Mouse (Mus musculus): ENCODE results near the gene Tmem132b. TPM values are rescaled to one million over a fixed set of nuclear protein-coding genes. Genes with fewer than 3 reads are reported as not detected.

Tmem132b gene
- polyA plus RNA-seq, 1 experiment from 2014 or later, result 0.67 TPM

DNA sequence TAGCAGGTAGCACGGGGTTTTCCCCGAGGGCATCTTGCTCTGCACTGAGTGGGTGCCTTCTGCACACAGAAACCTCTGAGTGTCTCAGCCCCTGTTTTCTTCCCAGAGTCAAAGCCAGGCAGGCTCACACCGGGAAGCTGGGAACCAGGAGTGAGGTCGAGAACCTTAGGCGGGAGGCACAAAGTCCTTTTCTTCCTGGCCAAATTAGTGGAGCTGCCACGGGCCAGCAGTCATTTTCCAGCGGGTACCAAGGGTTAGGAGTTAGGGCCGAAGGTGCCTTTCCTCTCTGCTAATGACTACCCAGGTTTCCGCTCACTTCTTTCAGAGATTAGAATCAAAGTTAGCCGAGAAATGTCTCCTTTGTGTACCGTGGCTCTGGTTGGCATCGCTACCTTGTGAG is 75.6 kb downstream of the Tmem132b start:
- no peak for DNase-seq (ENCODE audit: low spot score)
- 80% methylated on average over 12 of the region's 12 CpGs for WGBS
- no peak overlapping the region for H3K4me3 ChIP-seq (ENCODE audit: low read depth, low read length)

DNA sequence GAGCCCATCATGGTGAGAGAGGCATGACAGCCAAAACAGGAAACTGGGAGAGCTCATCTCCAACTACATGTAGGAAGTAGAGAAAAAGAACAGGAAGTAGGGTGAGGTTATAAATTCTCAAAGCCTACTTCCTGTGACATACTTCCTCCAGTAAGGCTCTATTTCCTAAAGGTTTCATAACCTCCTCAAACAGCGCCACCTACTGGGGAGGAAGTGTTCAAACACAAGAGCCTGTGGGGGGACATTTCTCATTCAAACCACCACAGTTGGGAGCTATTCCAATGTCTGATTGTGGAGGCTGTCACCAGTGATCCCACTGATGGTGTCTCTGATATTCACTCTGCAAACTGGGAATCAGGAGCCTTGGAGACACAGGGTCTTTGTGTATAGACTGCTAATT is 78.4 kb downstream of the Tmem132b start:
- ATAC-seq (replicated peaks; ENCODE audit: low FRiP score) (no peak), DNase-seq (ENCODE audit: low spot score) (no peak)
- no peak overlapping the region for H3K27ac ChIP-seq (ENCODE audit: low read depth, low read length)

More for the DNA sequence above, 75.6 kb downstream of the Tmem132b start:
- Histone ChIP-seq H3K4me2 (ENCODE audit: low read depth, low read length, severe bottlenecking) (no peak overlapping the region), H3K27ac (ENCODE audit: low read depth, low read length) (no peak overlapping the region), H3K4me1 (replicated peaks; ENCODE audit: control insufficient read depth, insufficient read depth, low read length) (no peaks in the 10 kb centered on the region), H3K9ac (ENCODE audit: low read length) (no peak overlapping the region), H3K9me3 (ENCODE audit: control insufficient read depth, low read length) (no peaks in the 10 kb centered on the region), H3K36me3 (ENCODE audit: control insufficient read depth, insufficient read depth, low read length) (no peaks in the 10 kb centered on the region), H3K27me3 (ENCODE audit: control insufficient read depth, insufficient read depth, low read length) (no peaks in the 10 kb centered on the region)
- no peak for ATAC-seq (replicated peaks; ENCODE audit: low FRiP score)

DNA sequence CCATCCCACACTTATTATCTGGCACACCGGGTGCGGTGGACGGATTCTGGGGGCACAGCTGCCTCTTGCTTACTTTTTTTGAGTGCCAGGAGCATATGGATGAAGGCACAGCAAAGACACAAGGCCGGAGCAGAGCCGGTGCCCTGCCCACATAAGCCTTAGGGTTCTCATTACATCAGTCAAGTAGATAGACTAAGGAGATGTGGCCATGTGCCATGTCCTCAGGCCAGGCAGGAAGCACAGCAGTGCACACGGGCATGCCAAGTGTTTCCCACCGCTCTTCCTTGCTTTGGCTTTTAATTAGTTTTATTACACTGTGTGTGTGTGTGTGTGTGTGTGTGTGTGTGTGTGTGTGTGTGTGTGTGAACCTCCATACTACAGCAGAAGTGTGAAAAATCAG is 80.9 kb downstream of the Tmem132b start:
- no peak for ATAC-seq (replicated peaks; ENCODE audit: low FRiP score)
- WGBS, result 92% methylated on average over 7 of the region's 7 CpGs

More for the DNA sequence above, 78.4 kb downstream of the Tmem132b start:
- no peaks in the 10 kb centered on the region for H3K36me3 ChIP-seq (ENCODE audit: control insufficient read depth, insufficient read depth, low read length)
- H3K4me2 ChIP-seq (ENCODE audit: low read depth, low read length, severe bottlenecking), result no peak overlapping the region
- H3K4me1 ChIP-seq (replicated peaks; ENCODE audit: control insufficient read depth, insufficient read depth, low read length), result no peaks in the 10 kb centered on the region
- no peak overlapping the region for H3K4me3 ChIP-seq (ENCODE audit: low read depth, low read length)
- no peak overlapping the region for H3K9ac ChIP-seq (ENCODE audit: low read length)
- H3K9me3 ChIP-seq (ENCODE audit: control insufficient read depth, low read length), result no peaks in the 10 kb centered on the region; the same call in 1 of the 2 replicates
- WGBS, result 71% methylated on average over 1 of the region's 1 CpGs
- no peaks in the 10 kb centered on the region for H3K27me3 ChIP-seq (ENCODE audit: control insufficient read depth, insufficient read depth, low read length)

DNA sequence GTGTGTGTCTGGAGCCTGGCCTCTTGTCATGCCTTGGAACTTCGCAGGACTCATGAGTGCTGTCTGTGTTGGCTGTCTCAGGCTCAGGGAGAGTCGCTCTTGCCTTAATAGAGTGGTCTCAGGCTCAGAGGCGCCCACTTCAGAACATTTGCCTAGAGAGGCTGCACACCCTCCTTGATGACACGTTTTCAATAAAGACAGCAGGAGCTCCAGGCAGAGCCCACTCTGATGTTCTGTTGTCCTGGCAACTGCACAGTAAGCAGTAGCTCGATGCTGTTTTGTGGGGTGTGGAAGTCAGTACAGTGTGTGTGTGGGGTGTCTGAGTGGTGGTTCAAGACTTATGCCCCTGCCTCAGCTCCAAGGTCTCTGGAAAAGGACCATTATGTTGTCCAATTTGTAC is 81.6 kb downstream of the Tmem132b start:
- Histone ChIP-seq H3K27ac (ENCODE audit: low read depth, low read length) (no peak overlapping the region), H3K4me2 (ENCODE audit: low read depth, low read length, severe bottlenecking) (no peak overlapping the region), H3K9me3 (ENCODE audit: control insufficient read depth, low read length) (no peaks in the 10 kb centered on the region; the same call in 1 of the 2 replicates), H3K4me3 (ENCODE audit: low read depth, low read length) (no peak overlapping the region), H3K4me1 (replicated peaks; ENCODE audit: control insufficient read depth, insufficient read depth, low read length) (no peaks in the 10 kb centered on the region), H3K9ac (ENCODE audit: low read length) (no peak overlapping the region), H3K27me3 (ENCODE audit: control insufficient read depth, insufficient read depth, low read length) (no peaks in the 10 kb centered on the region), H3K36me3 (ENCODE audit: control insufficient read depth, insufficient read depth, low read length) (no peaks in the 10 kb centered on the region)
- no peak for ATAC-seq (replicated peaks; ENCODE audit: low FRiP score)
- no peak for DNase-seq (ENCODE audit: low spot score)
- 84% methylated on average over 5 of the region's 5 CpGs for WGBS

More for the DNA sequence above, 80.9 kb downstream of the Tmem132b start:
- no peak overlapping the region for H3K4me2 ChIP-seq (ENCODE audit: low read depth, low read length, severe bottlenecking)
- no peaks in the 10 kb centered on the region for H3K36me3 ChIP-seq (ENCODE audit: control insufficient read depth, insufficient read depth, low read length)
- no peaks in the 10 kb centered on the region for H3K27me3 ChIP-seq (ENCODE audit: control insufficient read depth, insufficient read depth, low read length)
- H3K4me1 ChIP-seq (replicated peaks; ENCODE audit: control insufficient read depth, insufficient read depth, low read length), result no peaks in the 10 kb centered on the region
- no peak overlapping the region for H3K9ac ChIP-seq (ENCODE audit: low read length)
- no peaks in the 10 kb centered on the region; the same call in 1 of the 2 replicates for H3K9me3 ChIP-seq (ENCODE audit: control insufficient read depth, low read length)
- DNase-seq (ENCODE audit: low spot score), result no peak
- no peak overlapping the region for H3K4me3 ChIP-seq (ENCODE audit: low read depth, low read length)
- H3K27ac ChIP-seq (ENCODE audit: low read depth, low read length), result no peak overlapping the region

DNA sequence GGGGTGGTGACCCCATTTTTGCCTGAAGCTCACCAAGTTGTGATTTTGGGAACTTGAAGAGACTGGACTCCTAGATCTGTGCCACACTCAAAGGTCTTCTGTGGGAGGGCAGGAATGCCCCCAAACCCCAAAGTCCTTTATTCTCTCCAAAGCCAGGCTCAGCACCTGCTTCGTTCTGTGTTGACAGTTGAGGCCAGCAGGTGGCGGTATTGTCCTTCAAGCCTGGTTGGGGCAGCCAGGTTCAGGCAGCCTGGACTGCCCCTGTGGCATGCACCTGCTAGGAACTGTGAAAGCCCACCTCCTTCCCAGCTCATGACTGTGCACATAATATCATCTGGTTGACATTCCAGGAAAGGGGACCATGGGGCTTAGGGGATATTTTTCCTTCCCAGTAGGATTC is 82.8 kb downstream of the Tmem132b start:
- H3K27me3 ChIP-seq (ENCODE audit: control insufficient read depth, insufficient read depth, low read length), result no peaks in the 10 kb centered on the region
- no peak overlapping the region for H3K4me3 ChIP-seq (ENCODE audit: low read depth, low read length)
- H3K36me3 ChIP-seq (ENCODE audit: control insufficient read depth, insufficient read depth, low read length), result no peaks in the 10 kb centered on the region
- WGBS, result 47% methylated on average over 2 of the region's 2 CpGs
- peak; percentile 73 for DNase-seq (ENCODE audit: low spot score)
- no peak overlapping the region for H3K4me2 ChIP-seq (ENCODE audit: low read depth, low read length, severe bottlenecking)
- no peak for ATAC-seq (replicated peaks; ENCODE audit: low FRiP score)
- H3K9me3 ChIP-seq (ENCODE audit: control insufficient read depth, low read length), result no peaks in the 10 kb centered on the region; the same call in 1 of the 2 replicates
- no peaks in the 10 kb centered on the region for H3K4me1 ChIP-seq (replicated peaks; ENCODE audit: control insufficient read depth, insufficient read depth, low read length)
- H3K27ac ChIP-seq (ENCODE audit: low read depth, low read length), result no peak overlapping the region
- H3K9ac ChIP-seq (ENCODE audit: low read length), result no peak overlapping the region

DNA sequence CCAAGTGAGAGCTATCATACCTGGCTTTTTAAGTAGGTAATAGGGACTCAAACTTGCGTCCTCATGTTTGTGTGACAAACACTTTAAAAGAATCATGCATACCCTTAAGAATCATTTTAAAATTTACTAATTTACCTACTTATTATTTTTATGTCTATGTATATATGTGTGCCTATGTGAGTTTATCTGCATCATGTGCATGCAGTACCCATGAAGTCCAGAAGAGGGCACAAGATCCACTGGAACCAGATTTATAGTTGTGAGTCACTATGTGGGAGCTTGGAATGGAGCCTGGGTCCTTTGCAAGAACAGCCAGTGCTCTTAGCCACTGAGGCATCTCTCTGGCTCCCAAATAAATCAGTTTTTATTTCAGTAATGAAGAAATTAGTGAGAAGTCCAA is 85.5 kb downstream of the Tmem132b start:
- no peaks in the 10 kb centered on the region for H3K4me1 ChIP-seq (replicated peaks; ENCODE audit: control insufficient read depth, insufficient read depth, low read length)
- ATAC-seq (replicated peaks; ENCODE audit: low FRiP score) (no peak), DNase-seq (ENCODE audit: low spot score) (no peak)
- H3K36me3 ChIP-seq (ENCODE audit: control insufficient read depth, insufficient read depth, low read length), result no peaks in the 10 kb centered on the region
- no peak overlapping the region for H3K27ac ChIP-seq (ENCODE audit: low read depth, low read length)
- H3K4me2 ChIP-seq (ENCODE audit: low read depth, low read length, severe bottlenecking), result no peak overlapping the region
- 98% methylated on average over 1 of the region's 1 CpGs for WGBS
- no peak overlapping the region for H3K9ac ChIP-seq (ENCODE audit: low read length)
- H3K9me3 ChIP-seq (ENCODE audit: control insufficient read depth, low read length), result no peaks in the 10 kb centered on the region; the same call in 1 of the 2 replicates
- H3K27me3 ChIP-seq (ENCODE audit: control insufficient read depth, insufficient read depth, low read length), result no peaks in the 10 kb centered on the region
- no peak overlapping the region for H3K4me3 ChIP-seq (ENCODE audit: low read depth, low read length)

DNA sequence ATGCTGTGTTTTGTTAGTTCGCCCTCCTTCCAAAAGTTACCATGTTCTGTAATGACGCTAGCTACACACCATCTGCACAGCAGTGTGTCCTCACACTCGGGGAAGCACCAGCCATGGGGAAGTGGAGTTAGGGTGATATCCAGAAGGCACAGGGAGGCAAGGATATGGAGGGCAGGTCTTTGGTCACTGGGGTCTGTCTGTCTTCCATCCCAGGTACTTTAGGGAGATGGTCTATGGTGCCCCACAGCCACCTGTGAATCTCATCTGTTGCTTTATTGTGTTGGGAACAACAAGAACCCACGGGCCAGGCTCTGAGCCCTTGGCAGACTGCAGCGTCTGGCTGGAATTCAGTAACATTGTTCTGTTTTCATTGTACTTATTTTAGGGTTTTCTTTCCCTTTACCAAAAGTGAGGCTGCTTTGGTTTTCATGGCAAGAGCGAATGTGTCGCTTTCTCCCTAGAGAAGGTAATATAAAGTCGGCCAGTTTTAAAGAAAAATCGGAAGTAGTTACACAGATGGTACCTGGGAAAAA is 96.3 kb downstream of the Tmem132b start:
- Histone ChIP-seq H3K4me1 (replicated peaks; ENCODE audit: control insufficient read depth, insufficient read depth, low read length) (no peaks in the 10 kb centered on the region), H3K9ac (ENCODE audit: low read length) (no peak overlapping the region), H3K27me3 (ENCODE audit: control insufficient read depth, insufficient read depth, low read length) (no peaks in the 10 kb centered on the region), H3K4me2 (ENCODE audit: low read depth, low read length, severe bottlenecking) (no peak overlapping the region), H3K36me3 (ENCODE audit: control insufficient read depth, insufficient read depth, low read length) (no peaks in the 10 kb centered on the region), H3K9me3 (ENCODE audit: control insufficient read depth, low read length) (no peaks in the 10 kb centered on the region), H3K4me3 (ENCODE audit: low read depth, low read length) (no peak overlapping the region), H3K27ac (ENCODE audit: low read depth, low read length) (no peak overlapping the region)
- 85% methylated on average over 9 of the region's 9 CpGs for WGBS
- no peak for ATAC-seq (replicated peaks; ENCODE audit: low FRiP score)
- DNase-seq (ENCODE audit: low spot score), result no peak

DNA sequence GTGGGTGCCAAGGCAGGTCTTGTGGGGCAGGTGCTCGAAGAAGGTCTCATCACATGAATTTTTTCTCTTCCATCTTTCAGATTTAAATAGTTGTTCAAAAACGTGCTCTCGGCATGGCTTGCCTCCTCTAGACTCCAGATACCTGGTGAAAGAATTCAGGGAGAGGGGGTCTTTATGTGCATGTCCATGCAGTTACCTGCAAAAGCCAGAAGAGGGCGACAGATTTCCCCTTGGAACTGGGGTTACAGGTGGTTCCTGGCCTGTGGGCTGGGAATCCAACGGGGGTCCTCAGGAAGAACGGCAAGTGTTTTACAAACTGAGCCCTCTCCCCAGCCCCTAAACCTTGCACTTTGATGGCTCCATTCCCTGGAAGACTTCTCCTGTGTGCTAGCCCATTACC is 103.1 kb downstream of the Tmem132b start:
- Histone ChIP-seq H3K9me3 (ENCODE audit: control insufficient read depth, low read length) (no peaks in the 10 kb centered on the region), H3K27ac (ENCODE audit: low read depth, low read length) (no peak overlapping the region), H3K4me2 (ENCODE audit: low read depth, low read length, severe bottlenecking) (no peak overlapping the region), H3K27me3 (ENCODE audit: control insufficient read depth, insufficient read depth, low read length) (no peaks in the 10 kb centered on the region), H3K36me3 (ENCODE audit: control insufficient read depth, insufficient read depth, low read length) (no peaks in the 10 kb centered on the region), H3K9ac (ENCODE audit: low read length) (no peak overlapping the region), H3K4me1 (replicated peaks; ENCODE audit: control insufficient read depth, insufficient read depth, low read length) (no peaks in the 10 kb centered on the region), H3K4me3 (ENCODE audit: low read depth, low read length) (no peak overlapping the region)
- ATAC-seq (replicated peaks; ENCODE audit: low FRiP score), result no peak
- no peak for DNase-seq (ENCODE audit: low spot score)
- 74% methylated on average over 6 of the region's 6 CpGs for WGBS

DNA sequence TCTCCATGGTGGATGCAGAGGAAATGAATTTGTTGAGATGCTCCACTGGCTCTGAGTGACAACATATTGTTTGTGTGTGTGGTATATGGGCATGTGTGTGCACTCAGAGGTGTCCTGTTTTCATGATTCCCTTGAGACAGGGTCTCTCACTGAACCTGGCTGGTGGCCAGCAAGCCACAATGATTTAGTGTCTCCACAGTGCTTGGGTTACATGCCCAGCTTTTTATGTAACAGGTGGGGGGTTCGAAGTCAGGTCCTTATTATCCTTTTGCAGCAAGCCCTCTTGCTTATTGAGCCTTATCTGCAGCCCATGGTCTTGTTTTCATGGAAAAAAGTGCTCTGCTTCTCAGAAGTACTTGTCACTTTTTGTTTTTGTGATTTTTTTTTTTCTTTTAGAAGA is 109.4 kb downstream of the Tmem132b start:
- no peak overlapping the region for H3K27ac ChIP-seq (ENCODE audit: low read depth, low read length)
- H3K4me2 ChIP-seq (ENCODE audit: low read depth, low read length, severe bottlenecking), result no peak overlapping the region
- H3K9ac ChIP-seq (ENCODE audit: low read length), result no peak overlapping the region
- H3K9me3 ChIP-seq (ENCODE audit: control insufficient read depth, low read length), result no peaks in the 10 kb centered on the region
- H3K36me3 ChIP-seq (ENCODE audit: control insufficient read depth, insufficient read depth, low read length), result no peaks in the 10 kb centered on the region
- WGBS, result 81% methylated on average over 1 of the region's 1 CpGs
- no peaks in the 10 kb centered on the region for H3K27me3 ChIP-seq (ENCODE audit: control insufficient read depth, insufficient read depth, low read length)
- no peaks in the 10 kb centered on the region for H3K4me1 ChIP-seq (replicated peaks; ENCODE audit: control insufficient read depth, insufficient read depth, low read length)
- H3K4me3 ChIP-seq (ENCODE audit: low read depth, low read length), result no peak overlapping the region
- no peak for ATAC-seq (replicated peaks; ENCODE audit: low FRiP score)
- no peak for DNase-seq (ENCODE audit: low spot score)

Measured in forebrain, embryonic 11.5 days (tissue).